Mouse (Mus musculus) neural tube, embryonic 13.5 days (tissue): ENCODE data around the gene Sgpp2. TPM values are rescaled to one million over a fixed set of nuclear protein-coding genes. Genes with fewer than 3 reads are reported as not detected.

Experiments used
- ATAC-seq: fragments of 200-750 bp; cut with Nextera tagmentation; 2 replicates; pipeline ENCODE4 v1.8.0; 2017; ENCODE audit warnings: low read depth, mild to moderate bottlenecking, moderate TSS enrichment, moderate library complexity
- H3K27ac ChIP-seq: fragments of 300-500 bp; sonication (generic); replicated peaks from 2 replicates; pipeline ENCODE4 v1.5.1; 2015; ENCODE audit warnings: moderate library complexity, mild to moderate bottlenecking, inconsistent platforms
- H3K27me3 ChIP-seq: fragments of 300-500 bp; sonication (generic); 2 replicates; pipeline ENCODE4 v1.6.1; 2015; ENCODE audit warnings: mild to moderate bottlenecking, inconsistent platforms
- H3K36me3 ChIP-seq: fragments of 300-500 bp; sonication (generic); 2 replicates; pipeline ENCODE4 v1.6.1; 2015; ENCODE audit warnings: mild to moderate bottlenecking, inconsistent platforms
- H3K4me1 ChIP-seq: fragments of 300-500 bp; sonication (generic); replicated peaks from 2 replicates; pipeline ENCODE4 v1.6.1; 2015; ENCODE audit warnings: inconsistent platforms
- H3K4me2 ChIP-seq: fragments of 300-500 bp; sonication (generic); 2 replicates; pipeline ENCODE4 v1.6.1; 2015; ENCODE audit warnings: inconsistent platforms, mild to moderate bottlenecking, moderate library complexity
- H3K4me3 ChIP-seq: fragments of 300-500 bp; sonication (generic); 2 replicates; pipeline ENCODE4 v1.5.1; 2015; ENCODE audit warnings: mild to moderate bottlenecking, inconsistent platforms
- H3K9ac ChIP-seq: fragments of 300-500 bp; sonication (generic); 2 replicates; pipeline ENCODE4 v1.6.1; 2015; ENCODE audit warnings: moderate library complexity, mild to moderate bottlenecking, inconsistent platforms
- H3K9me3 ChIP-seq: fragments of 300-500 bp; sonication (generic); 2 replicates; pipeline ENCODE4 v1.6.1; 2016; ENCODE audit warnings: inconsistent platforms
- WGBS: fragments of 180-500 bp; shearing (Covaris S2); methylation state at CpG from one replicate; pipeline ENCODE4 v1.1.7; 2015; 5-methylcytosine and 5-hydroxymethylcytosine counted together
- polyA plus RNA-seq: library from polyadenylated mRNA; unstranded; fragments of >200 nt; fragmentation: Nextera tagmentation; extraction: Ambion mirVana; gene quantifications from 2 replicates; pipeline ENCODE4 v1.2.1, GENCODE M21; 2015

Gene Sgpp2
- polyA plus RNA-seq, 1 experiment from 2014 or later, result 2.3 TPM

GRCm38 (mm10) chr1:78318089-78318760, 8.1 kb downstream of the Sgpp2 start:
- no peak overlapping the region for H3K4me3 ChIP-seq
- H3K27me3 ChIP-seq, result peaks cover 9% of the 10 kb centered on the region; the same call in 1 of the 2 replicates
- 87% methylated on average over 13 of the region's 13 CpGs for WGBS
- no peaks in the 10 kb centered on the region for H3K36me3 ChIP-seq
- H3K4me2 ChIP-seq, result no peak overlapping the region
- ATAC-seq, result no peak
- H3K27ac ChIP-seq, result no peak overlapping the region
- no peaks in the 10 kb centered on the region for H3K9me3 ChIP-seq
- H3K9ac ChIP-seq, result no peak overlapping the region
- H3K4me1 ChIP-seq, result no peaks in the 10 kb centered on the region

- Histone ChIP-seq H3K36me3 (no peaks in the 10 kb centered on the region), H3K4me1 (no peaks in the 10 kb centered on the region), H3K27ac (no peak overlapping the region), H3K9ac (no peak overlapping the region), H3K27me3 (peaks cover 10% of the 10 kb centered on the region), H3K4me3 (no peak overlapping the region), H3K9me3 (no peaks in the 10 kb centered on the region), H3K4me2 (no peak overlapping the region)
- 85% methylated on average over 3 of the region's 3 CpGs for WGBS
- no peak for ATAC-seq
Observed at GRCm38 (mm10) chr1:78320291-78320690, 10.1 kb downstream of the Sgpp2 start.

GRCm38 (mm10) chr1:78322098-78322778, 12.1 kb downstream of the Sgpp2 start:
- no peak for ATAC-seq
- no peak overlapping the region for H3K27ac ChIP-seq
- no peak overlapping the region for H3K9ac ChIP-seq
- no peak overlapping the region for H3K4me3 ChIP-seq
- 45% methylated on average over 7 of the region's 7 CpGs for WGBS
- no peaks in the 10 kb centered on the region for H3K36me3 ChIP-seq
- no peak overlapping the region for H3K4me2 ChIP-seq
- H3K4me1 ChIP-seq, result no peaks in the 10 kb centered on the region
- H3K9me3 ChIP-seq, result no peaks in the 10 kb centered on the region
- peaks cover 5% of the 10 kb centered on the region; the same call in 1 of the 2 replicates for H3K27me3 ChIP-seq

GRCm38 (mm10) chr1:78322844-78323243, 12.7 kb downstream of the Sgpp2 start:
- no peak overlapping the region for H3K9ac ChIP-seq
- no peak for ATAC-seq
- 49% methylated on average over 8 of the region's 8 CpGs for WGBS
- no peaks in the 10 kb centered on the region for H3K36me3 ChIP-seq
- no peaks in the 10 kb centered on the region for H3K4me1 ChIP-seq
- no peaks in the 10 kb centered on the region for H3K9me3 ChIP-seq
- no peak overlapping the region for H3K4me2 ChIP-seq
- H3K27me3 ChIP-seq, result peaks cover 5% of the 10 kb centered on the region; the same call in 1 of the 2 replicates
- H3K27ac ChIP-seq, result no peak overlapping the region
- no peak overlapping the region for H3K4me3 ChIP-seq

GRCm38 (mm10) chr1:78324044-78324443, 13.9 kb downstream of the Sgpp2 start:
- H3K9me3 ChIP-seq, result no peaks in the 10 kb centered on the region
- H3K27me3 ChIP-seq, result peaks cover 8% of the 10 kb centered on the region; the same call in 1 of the 2 replicates
- H3K4me3 ChIP-seq, result no peak overlapping the region
- H3K27ac ChIP-seq, result no peak overlapping the region
- 87% methylated on average over 6 of the region's 6 CpGs for WGBS
- ATAC-seq, result no peak
- H3K9ac ChIP-seq, result no peak overlapping the region
- no peaks in the 10 kb centered on the region for H3K36me3 ChIP-seq
- H3K4me2 ChIP-seq, result no peak overlapping the region
- no peaks in the 10 kb centered on the region for H3K4me1 ChIP-seq

- 78% methylated on average over 6 of the region's 6 CpGs for WGBS
- Histone ChIP-seq H3K4me1 (no peaks in the 10 kb centered on the region), H3K4me2 (no peak overlapping the region), H3K4me3 (no peak overlapping the region), H3K9ac (no peak overlapping the region), H3K27me3 (peaks cover 8% of the 10 kb centered on the region; the same call in 1 of the 2 replicates), H3K27ac (no peak overlapping the region), H3K36me3 (no peaks in the 10 kb centered on the region), H3K9me3 (no peaks in the 10 kb centered on the region)
- no peak for ATAC-seq
Observed at GRCm38 (mm10) chr1:78325851-78326250, 15.7 kb downstream of the Sgpp2 start.

- Histone ChIP-seq H3K9ac (no peak overlapping the region), H3K4me2 (no peak overlapping the region), H3K36me3 (no peaks in the 10 kb centered on the region), H3K4me1 (no peaks in the 10 kb centered on the region), H3K4me3 (no peak overlapping the region), H3K27me3 (peaks cover 14% of the 10 kb centered on the region; the same call in 1 of the 2 replicates), H3K9me3 (no peaks in the 10 kb centered on the region), H3K27ac (no peak overlapping the region)
- WGBS, result 95% methylated on average over 4 of the region's 4 CpGs
- no peak for ATAC-seq
Observed at GRCm38 (mm10) chr1:78328646-78329045, 18.5 kb downstream of the Sgpp2 start.

- 90% methylated on average over 1 of the region's 1 CpGs for WGBS
- Histone ChIP-seq H3K27me3 (peaks cover 14% of the 10 kb centered on the region), H3K4me2 (no peak overlapping the region), H3K27ac (no peak overlapping the region), H3K4me1 (no peaks in the 10 kb centered on the region), H3K9ac (no peak overlapping the region), H3K36me3 (no peaks in the 10 kb centered on the region), H3K4me3 (no peak overlapping the region), H3K9me3 (no peaks in the 10 kb centered on the region)
- ATAC-seq, result no peak
Observed at GRCm38 (mm10) chr1:78329861-78330260, 19.7 kb downstream of the Sgpp2 start.

GRCm38 (mm10) chr1:78330620-78331158, 20.5 kb downstream of the Sgpp2 start:
- H3K9me3 ChIP-seq, result no peaks in the 10 kb centered on the region
- H3K4me2 ChIP-seq, result no peak overlapping the region
- no peaks in the 10 kb centered on the region for H3K4me1 ChIP-seq
- no peak overlapping the region for H3K4me3 ChIP-seq
- H3K9ac ChIP-seq, result no peak overlapping the region
- no peaks in the 10 kb centered on the region for H3K36me3 ChIP-seq
- ATAC-seq, result no peak
- H3K27ac ChIP-seq, result no peak overlapping the region
- WGBS, result 82% methylated on average over 5 of the region's 5 CpGs
- H3K27me3 ChIP-seq, result peaks cover 22% of the 10 kb centered on the region

GRCm38 (mm10) chr1:78337726-78338125, 27.6 kb downstream of the Sgpp2 start:
- Histone ChIP-seq H3K4me2 (peak overlapping the region; percentile 16; the same call in 1 of the 2 replicates), H3K4me1 (peaks cover 15% of the 10 kb centered on the region), H3K36me3 (no peaks in the 10 kb centered on the region), H3K9ac (no peak overlapping the region), H3K4me3 (no peak overlapping the region), H3K27me3 (peaks cover 65% of the 10 kb centered on the region), H3K9me3 (no peaks in the 10 kb centered on the region), H3K27ac (no peak overlapping the region)
- ATAC-seq, result no peak
- WGBS, result 79% methylated on average over 7 of the region's 7 CpGs

- H3K36me3 ChIP-seq, result no peaks in the 10 kb centered on the region
- H3K4me3 ChIP-seq, result no peak overlapping the region
- H3K9ac ChIP-seq, result no peak overlapping the region
- H3K27ac ChIP-seq, result no peak overlapping the region
- peaks cover 15% of the 10 kb centered on the region for H3K4me1 ChIP-seq
- H3K9me3 ChIP-seq, result no peaks in the 10 kb centered on the region
- peak overlapping the region; percentile 16; the same call in 1 of the 2 replicates for H3K4me2 ChIP-seq
- WGBS, result 23% methylated on average over 9 of the region's 9 CpGs
- peaks cover 68% of the 10 kb centered on the region for H3K27me3 ChIP-seq
- peak; percentile 84 for ATAC-seq
Observed at GRCm38 (mm10) chr1:78338212-78338611, 28.1 kb downstream of the Sgpp2 start.

GRCm38 (mm10) chr1:78339941-78340340, 29.8 kb downstream of the Sgpp2 start:
- H3K4me2 ChIP-seq, result no peak overlapping the region

More at GRCm38 (mm10) chr1:78339941-78340340, 29.8 kb downstream of the Sgpp2 start:
- WGBS, result 69% methylated on average over 5 of the region's 5 CpGs
- Histone ChIP-seq H3K4me3 (no peak overlapping the region), H3K9me3 (no peaks in the 10 kb centered on the region), H3K4me1 (peaks cover 15% of the 10 kb centered on the region), H3K27ac (no peak overlapping the region), H3K27me3 (peaks cover 64% of the 10 kb centered on the region), H3K9ac (no peak overlapping the region), H3K36me3 (no peaks in the 10 kb centered on the region)
- no peak for ATAC-seq
